Mouse (Mus musculus): ENCODE data around the gene Ppp3cb. TPM values are rescaled to one million over a fixed set of nuclear protein-coding genes. Genes with fewer than 3 reads are reported as not detected.

Gene Ppp3cb
- polyA plus RNA-seq, 1 experiment from 2014 or later = 27.5 TPM

GRCm38 (mm10) chr14:20550136-20550535, 3.8 kb upstream of the Ppp3cb start:
- H3K27me3 ChIP-seq (ENCODE audit: control insufficient read depth, insufficient read depth, low read length) = no peaks in the 10 kb centered on the region
- H3K4me3 ChIP-seq (replicated peaks; ENCODE audit: low read length) = no peak overlapping the region
- H3K9me3 ChIP-seq (replicated peaks; ENCODE audit: control insufficient read depth, low read length) = no peaks in the 10 kb centered on the region
- no peak overlapping the region for H3K9ac ChIP-seq (ENCODE audit: low read length)
- 86% methylated on average over 2 of the region's 2 CpGs for WGBS
- no peak for ATAC-seq (ENCODE audit: insufficient read depth, low FRiP score)
- H3K4me2 ChIP-seq (ENCODE audit: low read depth, low read length) = no peak overlapping the region
- H3K27ac ChIP-seq (ENCODE audit: low read length) = no peak overlapping the region
- H3K4me1 ChIP-seq (ENCODE audit: control insufficient read depth, insufficient read depth, low read length) = peaks cover under 1% of the 10 kb centered on the region
- H3K36me3 ChIP-seq (ENCODE audit: control insufficient read depth, insufficient read depth, low read length) = no peaks in the 10 kb centered on the region

DNA sequence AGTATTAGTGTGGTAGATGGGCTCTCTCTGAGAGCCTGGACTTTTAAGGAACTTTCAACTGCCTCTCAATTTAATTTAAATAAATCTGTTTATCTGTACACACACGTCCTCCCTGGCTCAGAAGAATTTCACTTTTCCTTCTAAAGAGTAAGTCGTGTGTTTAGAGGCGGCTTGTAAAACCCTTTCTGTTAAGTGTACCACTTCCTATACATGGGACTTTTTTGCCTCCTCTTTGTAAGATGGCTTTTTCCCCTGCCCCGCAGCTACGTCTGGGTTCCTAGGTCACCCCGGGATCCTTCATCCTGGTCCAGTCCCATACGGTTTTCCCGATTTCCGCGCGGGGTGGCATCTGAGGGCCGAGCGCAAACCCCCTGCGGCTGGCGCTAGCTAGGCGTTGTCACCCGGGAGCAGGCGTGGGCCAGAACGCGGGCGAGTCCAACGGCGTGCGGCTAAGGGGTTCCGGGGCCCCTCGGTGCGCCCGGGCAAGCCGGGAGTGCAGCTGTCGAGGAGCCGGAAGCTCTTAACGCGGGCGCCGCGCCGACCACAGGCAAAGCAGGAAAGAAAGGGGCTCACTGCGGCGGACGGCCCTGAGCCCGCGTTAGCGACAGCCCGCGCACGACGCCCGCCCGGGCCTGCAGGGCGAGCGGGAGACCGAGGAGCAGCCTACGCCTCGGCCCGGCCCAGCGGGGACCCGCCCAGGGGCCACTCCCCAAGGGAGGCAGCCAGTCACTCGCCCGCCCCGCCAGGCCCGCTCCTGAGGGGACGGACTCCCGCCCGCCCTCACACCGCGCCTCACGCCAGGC, 643 bp downstream of the Ppp3cb start:
- Histone ChIP-seq H3K4me3 (replicated peaks; ENCODE audit: low read length) (peak overlapping the region; percentile 88), H3K36me3 (ENCODE audit: control insufficient read depth, insufficient read depth, low read length) (no peaks in the 10 kb centered on the region), H3K4me1 (ENCODE audit: control insufficient read depth, insufficient read depth, low read length) (peaks cover 7% of the 10 kb centered on the region), H3K4me2 (ENCODE audit: low read depth, low read length) (peak overlapping the region; percentile 62), H3K27ac (ENCODE audit: low read length) (peak overlapping the region; percentile 97), H3K9me3 (replicated peaks; ENCODE audit: control insufficient read depth, low read length) (no peaks in the 10 kb centered on the region), H3K27me3 (ENCODE audit: control insufficient read depth, insufficient read depth, low read length) (no peaks in the 10 kb centered on the region), H3K9ac (ENCODE audit: low read length) (peak overlapping the region; percentile 99)
- peak; percentile 99 for ATAC-seq (ENCODE audit: insufficient read depth, low FRiP score)
- WGBS = under 1% methylated on average over 58 of the region's 67 CpGs

DNA sequence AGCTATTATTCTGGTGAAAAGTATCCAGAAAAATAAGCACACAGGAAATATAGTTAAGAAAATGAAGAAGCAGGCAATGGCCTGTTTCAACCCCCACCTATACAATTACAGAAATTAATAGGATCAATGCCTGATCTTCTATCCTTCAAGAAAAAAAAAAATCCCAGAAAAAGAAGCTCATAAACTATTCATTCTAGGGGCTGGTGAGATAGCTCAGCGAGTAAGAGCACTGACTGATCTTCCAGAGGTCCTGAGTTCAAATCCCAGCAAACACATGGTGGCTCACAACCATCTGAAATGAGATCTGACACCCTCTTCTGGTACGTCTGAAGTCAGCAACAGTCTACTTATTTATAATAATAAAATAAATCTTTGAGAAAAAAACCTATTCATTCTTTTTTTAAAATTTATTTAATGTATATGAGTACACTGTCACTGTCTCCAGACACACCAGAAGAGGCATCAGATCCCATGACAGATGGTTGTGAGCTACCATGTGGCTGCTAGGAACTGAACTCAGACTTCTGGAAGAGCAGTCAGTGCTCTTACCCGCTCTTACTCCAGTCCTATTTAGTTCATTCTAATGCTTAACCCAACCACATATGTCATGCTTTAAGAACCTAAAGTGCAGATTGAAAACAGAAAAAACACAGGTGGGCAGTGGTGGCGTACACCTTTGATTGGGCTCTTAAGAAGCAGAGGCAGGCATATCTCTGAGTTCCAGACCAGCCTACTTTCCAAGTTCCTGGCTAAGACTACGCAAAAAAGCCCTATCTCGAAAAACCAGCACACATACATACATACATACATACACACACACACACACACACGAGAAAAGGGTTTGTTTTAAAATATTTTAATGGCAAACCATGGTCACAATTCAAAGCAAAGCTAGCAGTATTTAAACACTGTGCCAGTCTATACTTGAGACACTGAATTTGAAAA, 1.6 kb downstream of the Ppp3cb start:
- 58% methylated on average over 7 of the region's 7 CpGs for WGBS
- Histone ChIP-seq H3K27me3 (ENCODE audit: control insufficient read depth, insufficient read depth, low read length) (no peaks in the 10 kb centered on the region), H3K4me2 (ENCODE audit: low read depth, low read length) (peak overlapping the region; percentile 62), H3K27ac (ENCODE audit: low read length) (no peak overlapping the region), H3K9ac (ENCODE audit: low read length) (peak overlapping the region; percentile 43; the same call in 1 of the 2 replicates), H3K9me3 (replicated peaks; ENCODE audit: control insufficient read depth, low read length) (no peaks in the 10 kb centered on the region), H3K4me3 (replicated peaks; ENCODE audit: low read length) (peak overlapping the region; percentile 88), H3K4me1 (ENCODE audit: control insufficient read depth, insufficient read depth, low read length) (peaks cover 7% of the 10 kb centered on the region), H3K36me3 (ENCODE audit: control insufficient read depth, insufficient read depth, low read length) (no peaks in the 10 kb centered on the region)
- ATAC-seq (ENCODE audit: insufficient read depth, low FRiP score) = no peak

DNA sequence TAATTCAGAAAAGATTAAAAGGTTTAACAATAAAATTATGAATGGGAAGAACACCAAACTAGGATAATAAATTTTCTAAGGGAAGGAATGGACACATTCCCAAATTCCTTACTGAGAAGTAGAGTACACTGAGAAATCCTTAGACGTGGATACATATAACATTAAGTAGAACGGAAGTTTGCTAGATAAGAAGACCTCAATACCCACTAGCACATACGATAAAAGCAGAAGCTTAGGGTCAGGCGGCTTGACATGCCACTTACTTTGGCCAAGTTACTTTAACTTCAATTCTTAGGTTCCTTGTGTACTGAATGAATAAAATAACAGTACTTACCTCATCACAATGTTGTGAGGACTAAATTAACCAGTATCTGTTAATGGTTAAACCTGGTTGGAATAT, 16.7 kb downstream of the Ppp3cb start:
- no peaks in the 10 kb centered on the region for H3K4me1 ChIP-seq (ENCODE audit: control insufficient read depth, insufficient read depth, low read length)
- no peak overlapping the region for H3K27ac ChIP-seq (ENCODE audit: low read length)
- no peak overlapping the region for H3K4me3 ChIP-seq (replicated peaks; ENCODE audit: low read length)
- ATAC-seq (ENCODE audit: insufficient read depth, low FRiP score) = no peak
- H3K36me3 ChIP-seq (ENCODE audit: control insufficient read depth, insufficient read depth, low read length) = no peaks in the 10 kb centered on the region
- no peak overlapping the region for H3K9ac ChIP-seq (ENCODE audit: low read length)
- H3K4me2 ChIP-seq (ENCODE audit: low read depth, low read length) = no peak overlapping the region
- H3K9me3 ChIP-seq (replicated peaks; ENCODE audit: control insufficient read depth, low read length) = no peaks in the 10 kb centered on the region
- H3K27me3 ChIP-seq (ENCODE audit: control insufficient read depth, insufficient read depth, low read length) = no peaks in the 10 kb centered on the region
- WGBS = 84% methylated on average over 4 of the region's 4 CpGs

GRCm38 (mm10) chr14:20520179-20520578, 26.2 kb downstream of the Ppp3cb start:
- H3K4me3 ChIP-seq (replicated peaks; ENCODE audit: low read length) = no peak overlapping the region
- no peaks in the 10 kb centered on the region for H3K27me3 ChIP-seq (ENCODE audit: control insufficient read depth, insufficient read depth, low read length)
- 98% methylated on average over 2 of the region's 2 CpGs for WGBS
- H3K9ac ChIP-seq (ENCODE audit: low read length) = no peak overlapping the region
- H3K4me1 ChIP-seq (ENCODE audit: control insufficient read depth, insufficient read depth, low read length) = no peaks in the 10 kb centered on the region
- 0 out of 2 replicates have a peak, but pooled peaks cover 6% of the 10 kb centered on the region for H3K36me3 ChIP-seq (ENCODE audit: control insufficient read depth, insufficient read depth, low read length)
- H3K27ac ChIP-seq (ENCODE audit: low read length) = no peak overlapping the region
- H3K9me3 ChIP-seq (replicated peaks; ENCODE audit: control insufficient read depth, low read length) = no peaks in the 10 kb centered on the region
- no peak overlapping the region for H3K4me2 ChIP-seq (ENCODE audit: low read depth, low read length)
- ATAC-seq (ENCODE audit: insufficient read depth, low FRiP score) = no peak

DNA sequence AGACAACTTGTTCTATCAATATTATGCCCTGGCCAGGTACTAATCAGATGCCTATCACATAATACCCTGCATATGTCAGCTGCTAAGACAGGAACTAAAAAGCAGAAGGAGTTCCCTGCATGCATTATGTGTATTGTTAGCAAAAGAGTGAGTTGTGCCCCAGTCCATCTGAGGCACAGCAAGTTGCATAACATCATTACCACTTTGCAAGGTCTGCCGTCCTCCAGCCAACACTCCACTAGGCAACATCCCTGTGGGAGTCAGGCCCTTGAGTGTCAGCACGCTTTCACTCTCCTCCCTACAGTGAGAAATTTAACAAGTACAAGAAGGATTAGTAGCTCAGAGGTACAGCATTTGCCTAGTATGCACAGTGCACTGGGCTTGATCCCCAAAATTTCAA, 37.9 kb downstream of the Ppp3cb start:
- no peak overlapping the region for H3K4me2 ChIP-seq (ENCODE audit: low read depth, low read length)
- no peak overlapping the region for H3K27ac ChIP-seq (ENCODE audit: low read length)
- H3K9me3 ChIP-seq (replicated peaks; ENCODE audit: control insufficient read depth, low read length) = no peaks in the 10 kb centered on the region
- no peaks in the 10 kb centered on the region for H3K4me1 ChIP-seq (ENCODE audit: control insufficient read depth, insufficient read depth, low read length)
- no peak overlapping the region for H3K4me3 ChIP-seq (replicated peaks; ENCODE audit: low read length)
- H3K36me3 ChIP-seq (ENCODE audit: control insufficient read depth, insufficient read depth, low read length) = no peaks in the 10 kb centered on the region
- 86% methylated on average over 2 of the region's 2 CpGs for WGBS
- no peak for ATAC-seq (ENCODE audit: insufficient read depth, low FRiP score)
- no peak overlapping the region for H3K9ac ChIP-seq (ENCODE audit: low read length)
- H3K27me3 ChIP-seq (ENCODE audit: control insufficient read depth, insufficient read depth, low read length) = no peaks in the 10 kb centered on the region

GRCm38 (mm10) chr14:20502966-20503365, 43.4 kb downstream of the Ppp3cb start:
- no peak for ATAC-seq (ENCODE audit: insufficient read depth, low FRiP score)
- Histone ChIP-seq H3K4me2 (ENCODE audit: low read depth, low read length) (no peak overlapping the region), H3K36me3 (ENCODE audit: control insufficient read depth, insufficient read depth, low read length) (peaks cover 6% of the 10 kb centered on the region; the same call in 1 of the 2 replicates), H3K9me3 (replicated peaks; ENCODE audit: control insufficient read depth, low read length) (no peaks in the 10 kb centered on the region), H3K27me3 (ENCODE audit: control insufficient read depth, insufficient read depth, low read length) (no peaks in the 10 kb centered on the region), H3K27ac (ENCODE audit: low read length) (no peak overlapping the region), H3K4me3 (replicated peaks; ENCODE audit: low read length) (no peak overlapping the region), H3K9ac (ENCODE audit: low read length) (no peak overlapping the region), H3K4me1 (ENCODE audit: control insufficient read depth, insufficient read depth, low read length) (no peaks in the 10 kb centered on the region)
- WGBS = 93% methylated on average over 10 of the region's 10 CpGs

GRCm38 (mm10) chr14:20499982-20500381, 46.4 kb downstream of the Ppp3cb start:
- Histone ChIP-seq H3K9ac (ENCODE audit: low read length) (no peak overlapping the region), H3K4me2 (ENCODE audit: low read depth, low read length) (no peak overlapping the region), H3K27ac (ENCODE audit: low read length) (no peak overlapping the region), H3K27me3 (ENCODE audit: control insufficient read depth, insufficient read depth, low read length) (no peaks in the 10 kb centered on the region), H3K9me3 (replicated peaks; ENCODE audit: control insufficient read depth, low read length) (no peaks in the 10 kb centered on the region), H3K4me3 (replicated peaks; ENCODE audit: low read length) (no peak overlapping the region), H3K4me1 (ENCODE audit: control insufficient read depth, insufficient read depth, low read length) (no peaks in the 10 kb centered on the region), H3K36me3 (ENCODE audit: control insufficient read depth, insufficient read depth, low read length) (peaks cover 14% of the 10 kb centered on the region; the same call in 1 of the 2 replicates)
- 92% methylated on average over 3 of the region's 3 CpGs for WGBS
- ATAC-seq (ENCODE audit: insufficient read depth, low FRiP score) = no peak

DNA sequence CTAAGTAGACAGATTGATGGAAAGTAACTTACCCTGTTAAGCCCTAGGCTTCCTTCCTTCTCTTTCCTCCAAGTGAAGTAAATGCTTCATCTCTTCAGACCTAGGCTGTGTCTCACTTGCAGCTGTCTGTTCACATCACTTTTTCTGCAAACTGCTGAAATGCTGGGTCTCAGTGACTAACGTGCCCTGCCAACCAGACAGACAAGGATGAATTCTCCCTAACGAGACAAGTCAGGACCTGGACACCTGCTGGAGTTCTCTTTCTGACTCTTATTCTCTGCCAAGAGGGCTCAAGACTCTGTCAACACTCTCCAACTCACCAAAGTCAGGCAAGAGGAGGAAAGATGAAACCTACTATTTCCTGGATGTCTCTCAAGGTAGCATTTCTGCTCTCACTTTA, 49.8 kb downstream of the Ppp3cb start, which contains the start of gene Mss51:
Mss51 (minus strand) TSS at position 299 of the 400 bp plus-strand sequence.
- 72% methylated on average over 2 of the region's 2 CpGs for WGBS
- Histone ChIP-seq H3K9ac (ENCODE audit: low read length) (no peak within 1 kb of the TSS), H3K9me3 (replicated peaks; ENCODE audit: control insufficient read depth, low read length) (no peaks in the 10 kb centered on the region), H3K27ac (ENCODE audit: low read length) (no peak within 1 kb of the TSS), H3K27me3 (ENCODE audit: control insufficient read depth, insufficient read depth, low read length) (no peaks in the 10 kb centered on the region), H3K36me3 (ENCODE audit: control insufficient read depth, insufficient read depth, low read length) (peaks cover 21% of the 10 kb centered on the region), H3K4me3 (replicated peaks; ENCODE audit: low read length) (no peak within 1 kb of the TSS), H3K4me2 (ENCODE audit: low read depth, low read length) (no peak within 1 kb of the TSS), H3K4me1 (ENCODE audit: control insufficient read depth, insufficient read depth, low read length) (no peaks in the 10 kb centered on the region)
- ATAC-seq (ENCODE audit: insufficient read depth, low FRiP score) = no peak

Measured in stomach, embryonic 16.5 days (tissue).